ENCODE assay signal across 20 mouse cellular contexts in the genomic region with DNA sequence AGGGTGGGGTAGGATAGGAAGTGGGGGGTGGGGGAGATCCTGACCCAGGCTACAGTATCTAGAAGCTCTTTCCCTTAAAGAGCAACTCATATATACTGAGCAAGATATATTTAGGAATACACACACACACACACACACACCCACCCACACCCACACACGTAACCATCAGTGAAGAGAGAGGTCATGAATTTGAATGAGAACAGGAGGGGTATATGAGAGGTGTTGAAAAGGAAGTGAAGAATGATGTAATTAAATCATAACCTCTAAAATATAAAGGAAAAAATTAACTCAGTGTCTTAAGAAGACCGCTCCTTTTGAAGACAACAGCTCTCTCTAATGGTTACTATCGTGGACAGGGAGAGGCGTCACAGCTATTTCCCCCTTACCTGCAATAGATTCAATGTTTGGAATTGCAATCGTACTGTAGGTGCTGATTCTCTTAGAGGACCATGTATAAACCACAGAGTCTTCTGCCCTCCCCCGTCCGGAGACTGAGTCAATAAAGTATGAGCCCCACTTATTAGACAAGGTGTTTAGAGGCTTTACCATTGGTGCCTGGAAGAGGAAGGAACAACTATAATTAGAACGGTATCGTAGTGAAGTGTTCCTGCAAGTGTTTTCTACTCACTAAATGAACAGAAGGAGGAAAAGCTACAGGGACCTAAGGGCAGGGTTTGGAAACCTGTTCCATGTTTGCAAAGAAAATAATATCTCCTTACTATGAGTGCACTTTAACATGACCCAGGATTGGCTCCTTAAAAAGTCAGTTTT.
"Had no signal": no experiment of that assay in that cellular context is flagged by ENCODE, and none has a peak within 500 bp of the region (broad histone marks: within the 10 kb centered on the region; RNA-seq: fewer than 3 reads in every experiment).

No protein-coding gene starts in this region.

- ATAC-seq: midbrain, embryonic 15.5 days had no signal

- H3K9me3 ChIP-seq: liver, embryonic 13.5 days; lung, embryonic 15.5 days; megakaryocyte, embryonic 14.5 days; midbrain, embryonic 10.5 days; midbrain, embryonic 15.5 days; neural tube, embryonic 12.5 days; neural tube, embryonic 15.5 days had no signal

- H3K4me1 ChIP-seq: liver, embryonic 13.5 days; lung, embryonic 15.5 days; midbrain, embryonic 10.5 days; midbrain, embryonic 15.5 days; neural tube, embryonic 12.5 days had no signal

- H3K27me3 ChIP-seq: liver, embryonic 13.5 days; lung, embryonic 15.5 days; megakaryocyte, embryonic 14.5 days; midbrain, embryonic 15.5 days; neural tube, embryonic 12.5 days; neural tube, embryonic 15.5 days had no signal

- H3K4me2 ChIP-seq: liver, embryonic 13.5 days; lung, embryonic 15.5 days; midbrain, embryonic 15.5 days; neural tube, embryonic 12.5 days; neural tube, embryonic 15.5 days had no signal

- DNase-seq: kidney, adult 2 months; kidney, postnatal 25 days; layer of hippocampus, adult 9-11 months; liver, embryonic 13.5 days; right cerebral cortex, adult 18-20 months; right cerebral cortex, postnatal 14 days; right cerebral cortex, postnatal 4 days; thymus, adult 2 months; thymus, postnatal 14 days; thymus, postnatal 4 days had no signal

- H3K27ac ChIP-seq: kidney, postnatal 0 days; layer of hippocampus, adult 2 months; left cerebral cortex, adult 2 months; liver, embryonic 13.5 days; lung, embryonic 15.5 days; midbrain, embryonic 10.5 days; midbrain, embryonic 15.5 days; neural tube, embryonic 12.5 days; neural tube, embryonic 15.5 days; stomach, postnatal 0 days had no signal

- H3K4me3 ChIP-seq: layer of hippocampus, adult 2 months; left cerebral cortex, adult 2 months; liver, embryonic 13.5 days; lung, embryonic 15.5 days; megakaryocyte, embryonic 14.5 days; midbrain, embryonic 10.5 days; midbrain, embryonic 15.5 days; neural tube, embryonic 12.5 days; neural tube, embryonic 15.5 days had no signal

- H3K36me3 ChIP-seq: liver, embryonic 13.5 days; midbrain, embryonic 10.5 days; midbrain, embryonic 15.5 days; neural tube, embryonic 12.5 days; neural tube, embryonic 15.5 days had no signal

- H3K9ac ChIP-seq: liver, embryonic 13.5 days; lung, embryonic 15.5 days; midbrain, embryonic 15.5 days; neural tube, embryonic 12.5 days; neural tube, embryonic 15.5 days had no signal
